Mouse (Mus musculus) lung, embryonic 14.5 days (tissue): ENCODE results near the gene Slit1. TPM values are rescaled to one million over a fixed set of nuclear protein-coding genes. Genes with fewer than 3 reads are reported as not detected.

Experiments used
- ATAC-seq: fragments of 200-750 bp; cut with Nextera tagmentation; 2 replicates; pipeline ENCODE4 v1.8.0; 2017; ENCODE audit warnings: mild to moderate bottlenecking, moderate TSS enrichment, moderate library complexity; ENCODE audit not compliant: insufficient read depth
- DNase-seq: peaks from one replicate; pipeline ENCODE4 v3.0.0-alpha.2; 2015
- H3K27ac ChIP-seq: fragments of 300-500 bp; sonication (generic); 2 replicates; pipeline ENCODE4 v1.5.1; 2014; ENCODE audit warnings: low read depth, mild to moderate bottlenecking, moderate library complexity
- H3K27me3 ChIP-seq: fragments of 300-500 bp; sonication (generic); 2 replicates; pipeline ENCODE4 v1.6.1; 2014; ENCODE audit warnings: low read length, control low read depth; ENCODE audit not compliant: insufficient read depth
- H3K36me3 ChIP-seq: fragments of 300-500 bp; sonication (generic); 2 replicates; pipeline ENCODE4 v1.6.1; 2014; ENCODE audit warnings: control low read depth; ENCODE audit not compliant: insufficient read depth
- H3K4me1 ChIP-seq: fragments of 300-500 bp; sonication (generic); 2 replicates; pipeline ENCODE4 v1.6.1; 2014; ENCODE audit warnings: antibody characterized with exemption, control low read depth; ENCODE audit not compliant: insufficient read depth
- H3K4me2 ChIP-seq: fragments of 300-500 bp; sonication (generic); 2 replicates; pipeline ENCODE4 v1.6.1; 2014; ENCODE audit warnings: mild to moderate bottlenecking
- H3K4me3 ChIP-seq: fragments of 300-500 bp; sonication (generic); 2 replicates; pipeline ENCODE4 v1.5.1; 2014; ENCODE audit warnings: low read depth, low read length
- H3K9ac ChIP-seq: fragments of 300-500 bp; sonication (generic); 2 replicates; pipeline ENCODE4 v1.6.1; 2014
- H3K9me3 ChIP-seq: fragments of 300-500 bp; sonication (generic); 2 replicates; pipeline ENCODE4 v1.6.1; 2016; ENCODE audit warnings: low read depth, low read length, control low read depth
- CTCF ChIP-seq: IDR thresholded peaks from 2 replicates; pipeline ENCODE4 v1.5.1; 2016; ENCODE audit warnings: antibody characterized with exemption, low read depth
- WGBS: fragments of 180-500 bp; shearing (Covaris S2); extraction: QIAGEN DNeasy Blood & Tissue Kit; methylation state at CpG from one replicate; pipeline ENCODE4 v1.1.7; 2014; 5-methylcytosine and 5-hydroxymethylcytosine counted together
- polyA plus RNA-seq: library from polyadenylated mRNA; unstranded; fragments of >200 nt; fragmentation: Nextera tagmentation; extraction: Ambion mirVana; gene quantifications from 2 replicates; pipeline ENCODE4 v1.2.1, GENCODE M21; 2014

Slit1 gene
- polyA plus RNA-seq, 1 experiment from 2014 or later: 0.24 TPM

GRCm38 (mm10) chr19:41657446-41657845 is 86.0 kb downstream of the Slit1 start:
- no peak overlapping the region for H3K4me3 ChIP-seq
- TF ChIP-seq CTCF: no peak
- H3K9ac ChIP-seq: no peak overlapping the region
- no peak for DNase-seq
- no peak overlapping the region for H3K27ac ChIP-seq
- H3K9me3 ChIP-seq: no peaks in the 10 kb centered on the region
- H3K4me1 ChIP-seq: no peaks in the 10 kb centered on the region
- H3K27me3 ChIP-seq: peaks cover 24% of the 10 kb centered on the region; the same call in 1 of the 2 replicates
- 27% methylated on average over 9 of the region's 9 CpGs for WGBS
- no peaks in the 10 kb centered on the region for H3K36me3 ChIP-seq
- no peak for ATAC-seq
- no peak overlapping the region for H3K4me2 ChIP-seq

GRCm38 (mm10) chr19:41656671-41657070 is 86.8 kb downstream of the Slit1 start:
- no peak overlapping the region for H3K27ac ChIP-seq
- TF ChIP-seq CTCF: no peak
- no peak overlapping the region for H3K4me3 ChIP-seq
- no peaks in the 10 kb centered on the region for H3K36me3 ChIP-seq
- WGBS: 76% methylated on average over 14 of the region's 14 CpGs
- H3K9ac ChIP-seq: no peak overlapping the region
- H3K9me3 ChIP-seq: no peaks in the 10 kb centered on the region
- H3K4me2 ChIP-seq: no peak overlapping the region
- ATAC-seq (no peak), DNase-seq (no peak)
- peaks cover 24% of the 10 kb centered on the region; the same call in 1 of the 2 replicates for H3K27me3 ChIP-seq
- H3K4me1 ChIP-seq: no peaks in the 10 kb centered on the region

- no peaks in the 10 kb centered on the region for H3K9me3 ChIP-seq
- no peak overlapping the region for H3K27ac ChIP-seq
- peaks cover 24% of the 10 kb centered on the region; the same call in 1 of the 2 replicates for H3K27me3 ChIP-seq
- no peaks in the 10 kb centered on the region for H3K36me3 ChIP-seq
- H3K4me1 ChIP-seq: no peaks in the 10 kb centered on the region
- H3K4me3 ChIP-seq: no peak overlapping the region
- ATAC-seq: no peak
- DNase-seq: peak; percentile 86
- TF ChIP-seq CTCF: peak; percentile 91
- H3K9ac ChIP-seq: no peak overlapping the region
- WGBS: 8% methylated on average over 9 of the region's 9 CpGs
- H3K4me2 ChIP-seq: no peak overlapping the region
Observed at GRCm38 (mm10) chr19:41655970-41656369, 87.5 kb downstream of the Slit1 start.

- no peak for ATAC-seq
- Histone ChIP-seq H3K9me3 (no peaks in the 10 kb centered on the region), H3K36me3 (no peaks in the 10 kb centered on the region), H3K4me3 (no peak overlapping the region), H3K4me1 (no peaks in the 10 kb centered on the region), H3K27ac (no peak overlapping the region), H3K9ac (no peak overlapping the region), H3K4me2 (no peak overlapping the region), H3K27me3 (peaks cover 24% of the 10 kb centered on the region; the same call in 1 of the 2 replicates)
- DNase-seq: no peak
- WGBS: 14% methylated on average over 6 of the region's 6 CpGs
- no peak for TF ChIP-seq CTCF
Observed at GRCm38 (mm10) chr19:41655089-41655783, 88.2 kb downstream of the Slit1 start.

- 43% methylated on average over 10 of the region's 10 CpGs for WGBS
- Histone ChIP-seq H3K27me3 (peaks cover 7% of the 10 kb centered on the region; the same call in 1 of the 2 replicates), H3K4me1 (no peaks in the 10 kb centered on the region), H3K4me3 (no peak overlapping the region), H3K27ac (no peak overlapping the region), H3K4me2 (no peak overlapping the region), H3K36me3 (no peaks in the 10 kb centered on the region), H3K9me3 (no peaks in the 10 kb centered on the region), H3K9ac (no peak overlapping the region)
- no peak for TF ChIP-seq CTCF
- ATAC-seq (no peak), DNase-seq (no peak)
Observed at GRCm38 (mm10) chr19:41651967-41652366, 91.5 kb downstream of the Slit1 start.

- WGBS: 27% methylated on average over 10 of the region's 10 CpGs
- TF ChIP-seq CTCF: no peak
- ATAC-seq: no peak
- Histone ChIP-seq H3K4me1 (no peaks in the 10 kb centered on the region), H3K27ac (no peak overlapping the region), H3K4me3 (no peak overlapping the region), H3K9me3 (no peaks in the 10 kb centered on the region), H3K27me3 (no peaks in the 10 kb centered on the region), H3K36me3 (no peaks in the 10 kb centered on the region), H3K9ac (no peak overlapping the region), H3K4me2 (no peak overlapping the region)
- no peak for DNase-seq
Observed at GRCm38 (mm10) chr19:41649394-41649793, 94.1 kb downstream of the Slit1 start.

GRCm38 (mm10) chr19:41646947-41647631 is 96.4 kb downstream of the Slit1 start:
- no peak overlapping the region for H3K9ac ChIP-seq
- H3K4me3 ChIP-seq: no peak overlapping the region
- H3K27me3 ChIP-seq: no peaks in the 10 kb centered on the region
- ATAC-seq: 0 out of 2 replicates have a peak, but pooled peaks have one; percentile 35
- H3K27ac ChIP-seq: no peak overlapping the region
- no peaks in the 10 kb centered on the region for H3K36me3 ChIP-seq
- 38% methylated on average over 16 of the region's 16 CpGs for WGBS
- DNase-seq: peak; percentile 86
- no peak overlapping the region for H3K4me2 ChIP-seq
- no peaks in the 10 kb centered on the region for H3K9me3 ChIP-seq
- peak; percentile 84 for TF ChIP-seq CTCF
- no peaks in the 10 kb centered on the region for H3K4me1 ChIP-seq
